Mouse (Mus musculus) liver, adult 2 months (tissue): Measurements from ENCODE around the gene Chd8. TPM values are rescaled to one million over a fixed set of nuclear protein-coding genes. Genes with fewer than 3 reads are reported as not detected.

Source experiments
- DNase-seq: peaks from one replicate; pipeline ENCODE4 v3.0.0-alpha.2; 2011; ENCODE audit warnings: low read depth, low spot score; ENCODE audit errors: extremely low read depth
- H3K27ac ChIP-seq: fragments of 200-500 bp; replicated peaks from 2 replicates; pipeline ENCODE4 v1.5.1; 2012; ENCODE audit warnings: low read depth, mild to moderate bottlenecking, control low read depth, inconsistent platforms, low read length; ENCODE audit not compliant: insufficient read depth
- H3K27me3 ChIP-seq: fragments of 200-500 bp; 2 replicates; pipeline ENCODE4 v1.6.1; 2012; ENCODE audit warnings: mild to moderate bottlenecking, moderate library complexity, low read length, inconsistent platforms; ENCODE audit not compliant: control insufficient read depth, insufficient read depth
- H3K36me3 ChIP-seq: fragments of 200-500 bp; 2 replicates; pipeline ENCODE4 v1.6.1; 2012; ENCODE audit warnings: low read length, inconsistent platforms; ENCODE audit not compliant: control insufficient read depth, insufficient read depth
- H3K4me1 ChIP-seq: fragments of 200-500 bp; 2 replicates; pipeline ENCODE4 v1.6.1; 2011; ENCODE audit warnings: low read length; ENCODE audit not compliant: control insufficient read depth, insufficient read depth
- H3K4me3 ChIP-seq: fragments of 200-500 bp; 2 replicates; pipeline ENCODE4 v1.5.1; 2011; ENCODE audit warnings: low read depth, mild to moderate bottlenecking, control low read depth, low read length, moderate library complexity; ENCODE audit not compliant: insufficient read depth
- H3K79me2 ChIP-seq: fragments of 200-500 bp; 2 replicates; pipeline ENCODE4 v1.6.1; 2012; ENCODE audit warnings: inconsistent platforms, mild to moderate bottlenecking, low read length, moderate library complexity; ENCODE audit not compliant: control insufficient read depth, insufficient read depth
- H3K9ac ChIP-seq: fragments of 200-500 bp; 2 replicates; pipeline ENCODE4 v1.6.1; 2012; ENCODE audit warnings: low read depth, mild to moderate bottlenecking, control low read depth, inconsistent platforms, low read length
- CTCF ChIP-seq: fragments of 200-500 bp; IDR thresholded peaks from 2 replicates; pipeline ENCODE4 v1.5.1; 2011; ENCODE audit warnings: low read depth, low read length, control low read depth
- POLR2A ChIP-seq: fragments of 200-500 bp; IDR thresholded peaks from 2 replicates; pipeline ENCODE4 v1.6.1; 2011; ENCODE audit warnings: low read length, control low read depth; ENCODE audit not compliant: insufficient read depth; ENCODE audit errors: extremely low read depth
- WGBS: fragments of 180-500 bp; shearing (Covaris S2); methylation state at CpG from one replicate; pipeline ENCODE4 v1.1.7; 2018; 5-methylcytosine and 5-hydroxymethylcytosine counted together
- polyA plus RNA-seq: library from polyadenylated mRNA; depleted of rRNA; stranded (reverse); fragments of >200 nt; gene quantifications from 2 replicates; pipeline ENCODE4 v1.2.3, GENCODE M21; 2012
- total RNA-seq: library from RNA; depleted of rRNA; stranded (reverse); fragments of >200 nt; gene quantifications from 2 replicates; pipeline ENCODE4 v1.2.3, GENCODE M21; 2014

The Chd8 gene
- total and polyA plus RNA-seq, 2 experiments, result 13.7 to 20.4 TPM

- no peak for DNase-seq
- WGBS, result 50% methylated on average over 3 of the region's 3 CpGs
- Histone ChIP-seq H3K4me3 (no peak overlapping the region), H3K79me2 (no peaks in the 10 kb centered on the region), H3K36me3 (peaks cover 6% of the 10 kb centered on the region), H3K4me1 (no peaks in the 10 kb centered on the region), H3K27me3 (no peaks in the 10 kb centered on the region), H3K27ac (no peak overlapping the region), H3K9ac (no peak overlapping the region)
- TF ChIP-seq CTCF, result no peak
- TF ChIP-seq POLR2A, result no peak
Measured at GRCm38 (mm10) chr14:52272781-52273180, 15.2 kb upstream of the Chd8 start.

- no peak for TF ChIP-seq POLR2A
- TF ChIP-seq CTCF, result no peak
- Histone ChIP-seq H3K4me3 (peak overlapping the region; percentile 80), H3K79me2 (peaks cover 17% of the 10 kb centered on the region; the same call in 1 of the 2 replicates), H3K9ac (peak overlapping the region; percentile 85; the same call in 1 of the 2 replicates), H3K27ac (peak overlapping the region; percentile 60; the same call in 1 of the 2 replicates), H3K27me3 (no peaks in the 10 kb centered on the region), H3K4me1 (peaks cover 3% of the 10 kb centered on the region; the same call in 1 of the 2 replicates), H3K36me3 (no peaks in the 10 kb centered on the region)
- peak; percentile 27 for DNase-seq
- WGBS, result 4% methylated on average over 18 of the region's 18 CpGs
Measured at GRCm38 (mm10) chr14:52256311-52257175, 1.0 kb downstream of the Chd8 start.

GRCm38 (mm10) chr14:52246129-52246528 is 11.5 kb downstream of the Chd8 start:
- peaks cover 30% of the 10 kb centered on the region for H3K79me2 ChIP-seq
- H3K27ac ChIP-seq, result no peak overlapping the region
- WGBS, result 80% methylated on average over 4 of the region's 4 CpGs
- no peak overlapping the region for H3K4me3 ChIP-seq
- TF ChIP-seq POLR2A (no peak), CTCF (no peak)
- H3K9ac ChIP-seq, result no peak overlapping the region
- DNase-seq, result no peak
- no peaks in the 10 kb centered on the region for H3K36me3 ChIP-seq
- H3K4me1 ChIP-seq, result peaks cover 5% of the 10 kb centered on the region; the same call in 1 of the 2 replicates
- H3K27me3 ChIP-seq, result no peaks in the 10 kb centered on the region

GRCm38 (mm10) chr14:52244690-52245042 is 12.9 kb downstream of the Chd8 start:
- H3K9ac ChIP-seq, result peak overlapping the region; percentile 69
- peaks cover 24% of the 10 kb centered on the region for H3K79me2 ChIP-seq
- TF ChIP-seq POLR2A, result 0 out of 2 replicates have a peak, but pooled peaks have one; percentile 0
- no peak for TF ChIP-seq CTCF
- no peaks in the 10 kb centered on the region for H3K36me3 ChIP-seq
- H3K27ac ChIP-seq, result peak overlapping the region; percentile 36
- 8% methylated on average over 7 of the region's 7 CpGs for WGBS
- H3K4me1 ChIP-seq, result peaks cover 5% of the 10 kb centered on the region; the same call in 1 of the 2 replicates
- peak overlapping the region; percentile 52 for H3K4me3 ChIP-seq
- no peak for DNase-seq
- no peaks in the 10 kb centered on the region for H3K27me3 ChIP-seq

GRCm38 (mm10) chr14:52244041-52244689 is 13.4 kb downstream of the Chd8 start:
- Histone ChIP-seq H3K27ac (peak overlapping the region; percentile 36), H3K4me3 (peak overlapping the region; percentile 88), H3K79me2 (peaks cover 26% of the 10 kb centered on the region), H3K9ac (peak overlapping the region; percentile 76), H3K4me1 (peaks cover 5% of the 10 kb centered on the region; the same call in 1 of the 2 replicates), H3K27me3 (no peaks in the 10 kb centered on the region), H3K36me3 (no peaks in the 10 kb centered on the region)
- WGBS, result under 1% methylated on average over 32 of the region's 32 CpGs
- TF ChIP-seq POLR2A (0 out of 2 replicates have a peak, but pooled peaks have one; percentile 22), CTCF (no peak)
- DNase-seq, result peak; percentile 94
